ENCODE assay signal across 8 mouse cellular contexts in genomic region chr7:80189147-80189933, GRCm38 (mm10). TPM values are rescaled to one million over a fixed set of nuclear protein-coding genes. Genes with fewer than 3 reads are reported as not detected.
DNase-seq lines count a peak whose midpoint lies in the region; ATAC-seq and TF ChIP-seq lines count a peak whose summit lies in the region.

No protein-coding gene starts in this region.

- H3K9me3 ChIP-seq in E14TG2a.4 (ENCODE audit: low read length) = no peaks in the 10 kb centered on the region
- no peaks in the 10 kb centered on the region for H3K9me3 ChIP-seq in forebrain, embryonic 13.5 days (replicated peaks)
- no peaks in the 10 kb centered on the region for H3K9me3 ChIP-seq in midbrain, embryonic 13.5 days

- H3K4me1 ChIP-seq in E14TG2a.4 (replicated peaks; ENCODE audit: low read depth, low read length) = peaks cover 85% of the 10 kb centered on the region
- H3K4me1 ChIP-seq in forebrain, embryonic 13.5 days = peaks cover 78% of the 10 kb centered on the region
- peaks cover 72% of the 10 kb centered on the region for H3K4me1 ChIP-seq in midbrain, embryonic 13.5 days (replicated peaks)

- ATAC-seq in forebrain, embryonic 13.5 days = no peak
- no peak for ATAC-seq in midbrain, embryonic 13.5 days

- 32% methylated on average over 11 of the region's 11 CpGs for WGBS in forebrain, embryonic 13.5 days
- 45% methylated on average over 11 of the region's 11 CpGs for WGBS in midbrain, embryonic 13.5 days

- DNase-seq in cerebellum, postnatal 10 days = peak; percentile 44 to 45
- no peak for DNase-seq in cerebellum, adult 8-10 months
- no peak for DNase-seq in gastrocnemius, postnatal 10 days
- DNase-seq in cerebellum, adult 9-10 months = no peak
- no peak for DNase-seq in gastrocnemius, postnatal 25 days

- TF ChIP-seq CTCF in E14TG2a.4 (conservative IDR thresholded peaks at IDR 0.05; ENCODE audit: low read length) = no peak

- H3K27ac ChIP-seq in forebrain, embryonic 13.5 days = peak overlapping the region; percentile 88
- peak overlapping the region; percentile 36; the same call in 1 of the 2 replicates for H3K27ac ChIP-seq in midbrain, embryonic 13.5 days

- H3K4me3 ChIP-seq in E14TG2a.4 (replicated peaks; ENCODE audit: low read length) = peak overlapping the region; percentile 86
- H3K4me3 ChIP-seq in forebrain, embryonic 13.5 days = peak overlapping the region; percentile 7; the same call in 1 of the 2 replicates
- no peak overlapping the region for H3K4me3 ChIP-seq in midbrain, embryonic 13.5 days (replicated peaks)

- peaks cover 11% of the 10 kb centered on the region for H3K36me3 ChIP-seq in E14TG2a.4 (ENCODE audit: insufficient read depth, low read length)
- no peaks in the 10 kb centered on the region for H3K36me3 ChIP-seq in forebrain, embryonic 13.5 days (ENCODE audit: poor library complexity, severe bottlenecking)
- H3K36me3 ChIP-seq in midbrain, embryonic 13.5 days = no peaks in the 10 kb centered on the region

- H3K9ac ChIP-seq in forebrain, embryonic 13.5 days = peak overlapping the region; percentile 35
- no peak overlapping the region for H3K9ac ChIP-seq in midbrain, embryonic 13.5 days (replicated peaks)

- no peaks in the 10 kb centered on the region for H3K27me3 ChIP-seq in E14TG2a.4 (ENCODE audit: insufficient read depth, low read length)
- H3K27me3 ChIP-seq in forebrain, embryonic 13.5 days = no peaks in the 10 kb centered on the region
- no peaks in the 10 kb centered on the region; the same call in 1 of the 2 replicates for H3K27me3 ChIP-seq in midbrain, embryonic 13.5 days

- H3K4me2 ChIP-seq in forebrain, embryonic 13.5 days = peak overlapping the region; percentile 69
- H3K4me2 ChIP-seq in midbrain, embryonic 13.5 days (replicated peaks) = no peak overlapping the region; the same call in 1 of the 2 replicates

RNA-seq across cellular contexts. Expression of gene Sema4b, which starts 2.7 kb away (rescaled TPM):
- polyA plus RNA-seq in forebrain, embryonic 13.5 days (2015; fragmentation: Nextera tagmentation; extraction: Ambion mirVana) = 20.7 and 22.3 TPM in 2 replicates
- polyA plus RNA-seq in midbrain, embryonic 13.5 days (2015; fragmentation: Nextera tagmentation; extraction: Ambion mirVana) = 22.8 and 24.0 TPM in 2 replicates
- 1 to 10 TPM; 2.9 to 4.2 TPM for total RNA-seq in gastrocnemius, postnatal 10 days (2021)
- 1 to 10 TPM; 1.6 to 2.5 TPM for total RNA-seq in gastrocnemius, postnatal 25 days (2021)

RNA-seq across cellular contexts. Expression of gene Cib1, which starts 43.3 kb away (rescaled TPM):
- polyA plus RNA-seq in forebrain, embryonic 13.5 days (2015; fragmentation: Nextera tagmentation; extraction: Ambion mirVana) = 34.4 and 37.8 TPM in 2 replicates
- 30.1 and 38.1 TPM in 2 replicates for polyA plus RNA-seq in midbrain, embryonic 13.5 days (2015; fragmentation: Nextera tagmentation; extraction: Ambion mirVana)
- total RNA-seq in gastrocnemius, postnatal 10 days (2021) = 10 to 100 TPM; 10.7 to 12.5 TPM
- total RNA-seq in gastrocnemius, postnatal 25 days (2021) = 1 to 10 TPM; 5.8 to 8.5 TPM

RNA-seq across cellular contexts. Expression of gene Gdpgp1, which starts 43.3 kb away (rescaled TPM):
- 3.3 and 3.8 TPM in 2 replicates for polyA plus RNA-seq in forebrain, embryonic 13.5 days (2015; fragmentation: Nextera tagmentation; extraction: Ambion mirVana)
- 4.2 and 4.3 TPM in 2 replicates for polyA plus RNA-seq in midbrain, embryonic 13.5 days (2015; fragmentation: Nextera tagmentation; extraction: Ambion mirVana)
- total RNA-seq in gastrocnemius, postnatal 10 days (2021) = 1 to 10 TPM; 1.8 to 2.1 TPM
- under 1 TPM; 0.77 to 0.91 TPM for total RNA-seq in gastrocnemius, postnatal 25 days (2021)

RNA-seq across cellular contexts. Expression of gene Ttll13, which starts 56.8 kb away (rescaled TPM):
- 0.97 and 1.8 TPM in 2 replicates for polyA plus RNA-seq in forebrain, embryonic 13.5 days (2015; fragmentation: Nextera tagmentation; extraction: Ambion mirVana)
- 1.9 and 2.0 TPM in 2 replicates for polyA plus RNA-seq in midbrain, embryonic 13.5 days (2015; fragmentation: Nextera tagmentation; extraction: Ambion mirVana)
- under 1 TPM; 0.14 to 0.20 TPM for total RNA-seq in gastrocnemius, postnatal 10 days (2021)
- not detected for total RNA-seq in gastrocnemius, postnatal 25 days (2021)

Comparison
In these comparisons a context has a peak if more than half of its experiments do, and no peak if none do; other contexts are left out.
1. DNase-seq: peak in cerebellum, postnatal 10 days (2 of 2); none in cerebellum, adult 8-10 months (single experiment), gastrocnemius, postnatal 10 days (single experiment), cerebellum, adult 9-10 months (single experiment) and gastrocnemius, postnatal 25 days (single experiment).